In genomic region chr1:86569292-86569860, GRCm38 (mm10) we compare ENCODE assay signal across 2 mouse cellular contexts.
TF ChIP-seq lines count a peak whose summit lies in the region.

No protein-coding gene starts in this region.

TF ChIP-seq in CH12.LX, 34 proteins besides CTCF, POLR2A, EP300 and RAD21:
- TF ChIP-seq MAFK (IDR thresholded peaks at IDR 0.05; ENCODE audit: insufficient replicate concordance, low read length), result 0 out of 2 replicates have a peak, but pooled peaks have one; percentile 52
- no peak for TF ChIP-seq KAT2A (IDR thresholded peaks at IDR 0.05; ENCODE audit: insufficient replicate concordance, low read length)

TF ChIP-seq in MEL, 35 proteins besides CTCF, POLR2A, EP300 and RAD21:
- TF ChIP-seq MAFK (IDR thresholded peaks at IDR 0.05; ENCODE audit: borderline replicate concordance, low read depth, low read length) (peak; percentile 60; the same call in 1 of the 2 replicates), ZC3H11A (IDR thresholded peaks at IDR 0.05; ENCODE audit: low read depth, low read length) (no peak)
TF ChIP-seq in MEL: peak in this region for 1.
